Mouse (Mus musculus): ENCODE data around the gene Ros1.

Ros1 gene

DNA sequence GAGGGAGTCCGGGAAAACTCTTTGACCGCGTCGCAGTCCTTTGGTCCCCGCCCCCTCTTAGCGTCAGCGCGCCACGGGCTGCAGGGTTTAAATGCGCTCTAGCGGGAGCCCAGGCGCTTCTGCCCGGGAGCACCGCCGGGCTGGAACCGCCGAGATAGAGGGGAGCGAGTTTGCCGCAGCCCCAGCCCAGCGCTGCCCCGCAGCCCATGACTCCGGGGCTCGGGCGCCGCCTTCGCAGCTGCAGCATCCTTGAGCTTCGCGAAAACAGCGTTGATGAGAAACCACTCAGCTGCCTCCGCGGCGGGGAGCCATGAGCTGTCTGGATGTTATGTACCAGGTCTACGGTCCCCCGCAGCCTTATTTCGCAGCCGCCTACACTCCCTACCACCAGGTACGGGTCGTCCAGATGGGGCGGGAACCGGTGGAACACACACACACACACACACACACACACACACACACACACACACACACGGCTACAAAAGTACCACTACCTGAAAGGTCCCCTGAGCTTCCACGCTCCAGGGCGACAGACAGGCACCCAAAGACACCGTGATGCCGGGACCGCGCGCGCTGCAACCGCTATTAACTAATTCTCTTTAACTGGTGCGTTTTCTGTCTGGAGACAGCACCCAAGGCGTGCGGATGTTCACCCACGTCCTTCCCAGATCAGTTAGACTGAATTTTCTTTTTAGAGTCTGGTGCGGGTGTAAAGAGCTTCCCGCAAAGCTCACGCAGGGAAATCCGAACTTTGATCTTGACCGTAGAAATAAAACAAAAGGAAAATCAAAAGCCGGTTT is 172.4 kb downstream of the Ros1 start, which contains the start of gene Vgll2:
TSS of gene Vgll2 (plus strand) at position 90 of the 800 bp plus-strand sequence.
- DNase-seq (ENCODE audit: low spot score in 2 of 2) = no peak

- DNase-seq (ENCODE audit: low spot score in 2 of 2) = no peak
Observed at GRCm38 (mm10) chr10:52021736-52022394, 173.2 kb downstream of the Ros1 start.

DNA sequence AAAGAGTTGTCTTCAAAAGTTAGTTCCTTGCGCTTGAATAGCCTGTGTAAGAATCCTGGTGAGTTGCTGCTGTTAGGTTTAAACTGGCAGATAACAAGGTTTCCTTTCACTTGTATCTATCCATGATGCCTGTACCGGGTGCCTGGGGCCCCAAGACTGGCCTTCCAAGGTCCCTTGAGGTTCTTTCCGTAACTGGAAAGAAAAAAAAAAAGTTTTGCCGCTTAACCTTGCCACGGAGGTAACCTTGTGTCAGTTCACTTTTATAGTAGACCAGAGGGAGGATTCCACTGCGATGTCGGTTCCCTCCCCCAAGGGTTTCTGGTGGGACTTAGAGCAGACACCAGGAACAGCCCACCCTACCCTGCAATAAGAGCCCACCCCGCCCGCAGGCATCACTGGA is 173.8 kb downstream of the Ros1 start:
- DNase-seq (ENCODE audit: low spot score in 2 of 2) = no peak

DNA sequence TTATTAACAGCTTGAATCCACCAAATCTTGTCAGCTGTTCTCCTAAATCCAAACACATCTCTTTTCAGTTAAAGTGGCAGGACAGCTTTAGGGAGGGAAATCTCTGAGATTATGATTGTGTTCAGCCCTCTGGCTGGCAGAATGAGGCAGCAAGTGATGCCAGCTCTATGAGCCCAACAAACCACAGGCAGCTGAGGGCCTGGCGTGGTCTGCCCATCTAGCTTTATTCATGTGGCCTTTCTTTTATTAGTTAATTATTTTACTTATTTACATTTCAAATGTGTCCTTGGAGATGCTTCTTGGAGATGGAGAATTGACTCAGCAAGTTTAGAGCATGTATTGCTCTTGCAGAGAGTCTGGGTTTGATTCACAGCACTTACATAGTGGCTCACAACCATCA is 176.6 kb downstream of the Ros1 start:
- DNase-seq (ENCODE audit: low spot score in 2 of 2) = no peak

All from natural killer cell, adult 2 months (primary cell).